Mouse (Mus musculus) heart, postnatal 0 days (tissue): ENCODE results near the gene Tm4sf4. TPM values are rescaled to one million over a fixed set of nuclear protein-coding genes. Genes with fewer than 3 reads are reported as not detected.

Experiments used
- ATAC-seq: fragments of 200-750 bp; cut with Nextera tagmentation; 2 replicates; pipeline ENCODE4 v1.8.0; 2017; ENCODE audit warnings: low read depth, moderate number of reproducible peaks, moderate library complexity; ENCODE audit not compliant: insufficient read depth
- DNase-seq: peaks from one replicate; pipeline ENCODE4 v3.0.0-alpha.2; 2016; ENCODE audit warnings: low spot score
- H3K27ac ChIP-seq: fragments of 300-500 bp; sonication (generic); 2 replicates; pipeline ENCODE4 v1.5.1; 2014; ENCODE audit warnings: low read depth, mild to moderate bottlenecking
- H3K27me3 ChIP-seq: fragments of 300-500 bp; sonication (generic); 2 replicates; pipeline ENCODE4 v1.6.1; 2014; ENCODE audit warnings: low read length, mixed read lengths; ENCODE audit not compliant: control insufficient read depth, insufficient read depth
- H3K36me3 ChIP-seq: fragments of 300-500 bp; sonication (generic); replicated peaks from 2 replicates; pipeline ENCODE4 v1.6.1; 2014; ENCODE audit warnings: low read length, mixed read lengths; ENCODE audit not compliant: control insufficient read depth, insufficient read depth
- H3K4me1 ChIP-seq: fragments of 300-500 bp; sonication (generic); 2 replicates; pipeline ENCODE4 v1.6.1; 2014; ENCODE audit warnings: antibody characterized with exemption; ENCODE audit not compliant: control insufficient read depth, insufficient read depth
- H3K4me2 ChIP-seq: fragments of 300-500 bp; sonication (generic); 2 replicates; pipeline ENCODE4 v1.6.1; 2014; ENCODE audit warnings: low read depth, mild to moderate bottlenecking, low read length, moderate library complexity
- H3K4me3 ChIP-seq: fragments of 300-500 bp; sonication (generic); 2 replicates; pipeline ENCODE4 v1.5.1; 2014; ENCODE audit warnings: low read depth, low read length
- H3K9ac ChIP-seq: fragments of 300-500 bp; sonication (generic); replicated peaks from 2 replicates; pipeline ENCODE4 v1.6.1; 2014; ENCODE audit warnings: low read depth, low read length, mixed read lengths
- H3K9me3 ChIP-seq: fragments of 300-500 bp; sonication (generic); replicated peaks from 2 replicates; pipeline ENCODE4 v1.6.1; 2016; ENCODE audit warnings: low read length; ENCODE audit not compliant: control insufficient read depth
- CTCF ChIP-seq: IDR thresholded peaks from 2 replicates; pipeline ENCODE4 v1.5.1; 2016; ENCODE audit warnings: antibody characterized with exemption, control low read depth, low read depth
- EP300 ChIP-seq: IDR thresholded peaks from 2 replicates; pipeline ENCODE4 v1.6.1; 2016; ENCODE audit warnings: antibody characterized with exemption, low read depth
- WGBS: fragments of 180-500 bp; shearing (Covaris S2); extraction: QIAGEN DNeasy Blood & Tissue Kit; methylation state at CpG from one replicate; pipeline ENCODE4 v1.1.7; 2014; 5-methylcytosine and 5-hydroxymethylcytosine counted together
- polyA plus RNA-seq: library from polyadenylated mRNA; unstranded; fragments of >200 nt; fragmentation: Nextera tagmentation; extraction: Ambion mirVana; gene quantifications from 2 replicates; pipeline ENCODE4 v1.2.1, GENCODE M21; 2015
- total RNA-seq: library from RNA; depleted of rRNA; stranded (reverse); fragments of >200 nt; gene quantifications from 2 replicates; pipeline ENCODE4 v1.2.3, GENCODE M21; 2014; ENCODE audit warnings: low replicate concordance

Tm4sf4 gene
- total and polyA plus RNA-seq, 2 experiments from 2014 or later, result 0.92 to 1.2 TPM

DNA sequence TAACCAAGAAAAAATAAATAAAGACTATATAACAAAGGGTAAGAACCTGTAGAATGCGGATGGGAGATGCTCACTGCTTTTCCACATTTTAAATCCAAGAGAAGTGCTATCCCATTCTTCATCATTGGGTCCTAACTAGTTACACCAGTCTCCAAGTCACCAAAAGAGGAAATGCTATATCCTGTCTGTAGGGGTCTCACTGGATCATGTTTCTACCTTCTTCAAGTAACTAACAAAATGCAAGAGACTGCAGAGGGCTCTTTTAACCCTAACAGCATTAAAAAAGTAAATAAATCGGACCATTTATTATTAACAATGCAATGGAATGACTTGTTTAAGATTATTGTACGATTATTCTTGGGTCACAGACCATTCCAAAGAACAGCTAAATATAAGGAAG, 41.2 kb downstream of the Tm4sf4 start:
- Histone ChIP-seq H3K9me3 (no peaks in the 10 kb centered on the region), H3K4me2 (no peak overlapping the region), H3K4me1 (peaks cover 8% of the 10 kb centered on the region; the same call in 1 of the 2 replicates), H3K27me3 (no peaks in the 10 kb centered on the region), H3K9ac (no peak overlapping the region), H3K36me3 (peaks cover 24% of the 10 kb centered on the region), H3K27ac (no peak overlapping the region), H3K4me3 (no peak overlapping the region)
- ATAC-seq (no peak), DNase-seq (peak; percentile 55)
- WGBS, result 58% methylated on average over 3 of the region's 3 CpGs
- TF ChIP-seq CTCF, result peak; percentile 57
- TF ChIP-seq EP300, result no peak

DNA sequence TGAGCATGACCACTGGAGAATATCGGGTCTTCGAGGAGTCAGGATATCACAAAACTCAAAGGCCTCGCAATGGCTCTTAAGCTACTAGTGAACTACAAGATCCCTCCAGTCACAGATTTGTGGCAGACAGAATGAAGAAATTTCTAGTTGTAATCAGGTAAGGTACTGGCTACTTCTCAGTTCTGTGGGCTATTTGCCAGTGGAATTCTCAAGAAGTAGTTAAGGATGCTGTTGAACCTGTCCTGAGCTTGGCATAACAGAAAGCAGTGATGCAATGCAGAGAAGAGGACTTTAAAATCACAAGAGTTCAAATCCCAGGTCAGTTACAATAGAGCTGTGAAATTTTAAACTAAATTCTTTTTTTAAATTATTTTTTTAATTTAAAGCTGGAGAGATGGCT, 44.2 kb downstream of the Tm4sf4 start:
- no peaks in the 10 kb centered on the region for H3K27me3 ChIP-seq
- ATAC-seq (no peak), DNase-seq (no peak)
- H3K9ac ChIP-seq, result no peak overlapping the region
- H3K4me3 ChIP-seq, result no peak overlapping the region
- TF ChIP-seq EP300 (no peak), CTCF (no peak)
- H3K27ac ChIP-seq, result no peak overlapping the region
- peaks cover 17% of the 10 kb centered on the region for H3K4me1 ChIP-seq
- no peaks in the 10 kb centered on the region for H3K9me3 ChIP-seq
- no peaks in the 10 kb centered on the region for H3K36me3 ChIP-seq
- H3K4me2 ChIP-seq, result no peak overlapping the region
- whole genome bisulfite sequencing, result 91% methylated on average over 3 of the region's 3 CpGs

DNA sequence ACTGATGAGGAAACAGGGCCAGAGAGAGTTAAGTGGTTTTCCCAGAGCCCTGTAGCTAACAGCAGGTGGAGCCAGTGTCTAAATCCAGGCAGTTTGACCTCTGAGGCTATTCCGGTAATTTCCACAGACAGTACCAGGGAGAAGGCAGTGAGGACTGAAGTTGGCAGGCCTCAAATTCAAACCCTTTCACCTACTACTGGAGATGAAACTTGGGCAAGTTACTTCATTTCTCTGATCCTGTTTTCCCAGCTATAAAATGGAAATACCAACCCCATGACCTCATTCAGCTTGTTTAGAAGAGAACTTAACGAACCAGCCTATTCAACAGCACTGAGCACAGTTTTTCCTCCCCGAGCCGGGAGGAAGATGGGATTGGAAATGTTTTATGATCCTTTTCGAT, 45.2 kb downstream of the Tm4sf4 start:
- TF ChIP-seq CTCF (peak; percentile 86), EP300 (0 out of 2 replicates have a peak, but pooled peaks have one; percentile 16)
- Histone ChIP-seq H3K9me3 (no peaks in the 10 kb centered on the region), H3K9ac (peak overlapping the region; percentile 34; the same call in 1 of the 2 replicates), H3K4me1 (peaks cover 17% of the 10 kb centered on the region), H3K27ac (peak overlapping the region; percentile 65), H3K4me2 (peak overlapping the region; percentile 58; the same call in 1 of the 2 replicates), H3K36me3 (no peaks in the 10 kb centered on the region), H3K27me3 (no peaks in the 10 kb centered on the region), H3K4me3 (0 out of 2 replicates have a peak overlapping the region, but pooled peaks have one; percentile 18)
- peak; percentile 88 for DNase-seq
- peak; percentile 79 for ATAC-seq
- WGBS, result 18% methylated on average over 5 of the region's 5 CpGs

DNA sequence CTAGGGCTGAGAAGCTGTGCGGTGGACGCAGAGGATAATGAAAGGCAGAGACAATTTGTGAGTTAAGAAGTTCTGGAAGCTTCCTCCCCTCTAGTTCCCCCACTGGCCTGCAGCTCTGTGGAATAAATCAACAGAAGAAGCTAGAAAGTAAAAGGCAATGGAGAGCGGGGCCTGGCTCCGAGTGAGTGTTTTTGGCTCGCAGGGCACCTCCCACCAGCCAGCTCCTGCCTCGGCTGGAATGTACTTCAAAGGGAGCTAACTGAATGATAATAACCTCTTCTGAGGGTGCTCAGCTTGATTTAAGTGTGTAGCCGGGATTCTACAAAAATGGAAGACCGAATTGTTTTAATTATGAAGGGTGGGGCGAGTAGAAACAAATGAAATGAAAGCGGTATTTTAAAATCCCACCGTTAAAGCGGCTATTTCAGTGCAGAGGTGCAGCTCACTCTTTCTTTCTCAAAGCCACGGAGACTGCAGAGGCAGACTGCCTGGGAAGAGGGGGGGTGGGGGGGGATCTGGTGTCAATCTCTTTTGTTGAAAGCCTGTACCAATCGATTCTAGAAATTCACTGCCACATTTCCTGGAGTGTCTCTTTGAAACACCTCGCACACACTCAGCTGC, 46.0 kb downstream of the Tm4sf4 start:
- 11% methylated on average over 15 of the region's 15 CpGs for WGBS
- no peak for TF ChIP-seq EP300
- TF ChIP-seq CTCF, result no peak
- DNase-seq (no peak), ATAC-seq (no peak; the same call in 1 of the 2 replicates)
- Histone ChIP-seq H3K36me3 (peaks cover 3% of the 10 kb centered on the region; the same call in 1 of the 2 replicates), H3K27me3 (no peaks in the 10 kb centered on the region), H3K4me3 (peak overlapping the region; percentile 18), H3K4me2 (peak overlapping the region; percentile 58), H3K4me1 (peaks cover 17% of the 10 kb centered on the region), H3K9ac (peak overlapping the region; percentile 34), H3K9me3 (no peaks in the 10 kb centered on the region), H3K27ac (peak overlapping the region; percentile 65)

DNA sequence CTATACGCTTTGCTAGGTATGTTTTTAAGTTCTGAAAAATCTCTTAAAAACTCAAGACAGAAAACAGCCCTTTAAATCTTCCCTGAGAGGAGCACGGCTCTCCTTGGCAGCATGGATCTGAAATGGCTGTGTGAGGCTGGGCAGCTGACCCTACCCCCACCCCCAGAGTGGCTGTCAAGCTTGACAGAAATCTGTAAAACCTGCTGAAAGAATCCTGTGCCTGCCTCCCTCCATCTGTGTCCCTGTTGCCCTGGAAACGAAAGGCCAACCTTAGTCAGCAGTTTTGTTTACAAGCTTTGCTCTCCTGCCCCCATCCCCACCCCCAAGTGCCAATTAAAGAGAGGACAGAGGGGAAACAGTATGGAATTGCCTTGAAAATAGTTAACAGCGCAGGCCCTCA, 47.3 kb downstream of the Tm4sf4 start:
- Histone ChIP-seq H3K27me3 (no peaks in the 10 kb centered on the region), H3K4me3 (no peak overlapping the region), H3K4me1 (peaks cover 17% of the 10 kb centered on the region), H3K9me3 (no peaks in the 10 kb centered on the region), H3K4me2 (no peak overlapping the region), H3K36me3 (peaks cover 17% of the 10 kb centered on the region), H3K9ac (no peak overlapping the region), H3K27ac (no peak overlapping the region)
- WGBS, result 56% methylated on average over 4 of the region's 4 CpGs
- ATAC-seq, result no peak
- DNase-seq, result no peak
- TF ChIP-seq CTCF (no peak), EP300 (no peak)

DNA sequence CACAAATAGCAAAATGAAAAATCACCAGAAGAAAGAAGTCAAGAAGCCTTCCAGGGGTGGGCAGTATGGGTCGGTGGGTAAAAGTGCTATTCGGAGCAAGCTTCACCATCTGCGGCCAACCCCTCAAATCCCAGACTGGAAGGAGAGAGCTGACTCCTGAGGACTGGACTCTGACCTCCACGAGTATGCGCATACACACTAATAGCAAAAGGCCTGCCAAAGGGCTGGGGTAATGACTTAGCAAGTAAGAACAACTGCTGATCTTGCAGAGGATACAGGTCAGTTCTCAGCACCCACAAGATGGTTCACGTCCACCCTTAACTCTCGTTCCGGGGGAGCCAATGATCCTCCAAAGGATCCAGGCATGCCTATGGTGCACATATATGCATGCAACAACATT, 49.3 kb downstream of the Tm4sf4 start:
- 91% methylated on average over 8 of the region's 8 CpGs for WGBS
- ATAC-seq, result no peak

More for the DNA sequence above, 49.3 kb downstream of the Tm4sf4 start:
- no peak overlapping the region for H3K9ac ChIP-seq
- no peak overlapping the region for H3K27ac ChIP-seq
- no peak for DNase-seq
- no peak overlapping the region for H3K4me3 ChIP-seq
- H3K4me1 ChIP-seq, result peaks cover 17% of the 10 kb centered on the region
- H3K4me2 ChIP-seq, result no peak overlapping the region
- TF ChIP-seq CTCF (no peak), EP300 (no peak)
- H3K36me3 ChIP-seq, result peaks cover 17% of the 10 kb centered on the region
- no peaks in the 10 kb centered on the region for H3K9me3 ChIP-seq
- H3K27me3 ChIP-seq, result no peaks in the 10 kb centered on the region
